Mouse (Mus musculus): Measurements from ENCODE around the gene C3. TPM values are rescaled to one million over a fixed set of nuclear protein-coding genes. Genes with fewer than 3 reads are reported as not detected.

Gene C3
- polyA plus RNA-seq, 1 experiment from 2014 or later = 8.2 TPM

DNA sequence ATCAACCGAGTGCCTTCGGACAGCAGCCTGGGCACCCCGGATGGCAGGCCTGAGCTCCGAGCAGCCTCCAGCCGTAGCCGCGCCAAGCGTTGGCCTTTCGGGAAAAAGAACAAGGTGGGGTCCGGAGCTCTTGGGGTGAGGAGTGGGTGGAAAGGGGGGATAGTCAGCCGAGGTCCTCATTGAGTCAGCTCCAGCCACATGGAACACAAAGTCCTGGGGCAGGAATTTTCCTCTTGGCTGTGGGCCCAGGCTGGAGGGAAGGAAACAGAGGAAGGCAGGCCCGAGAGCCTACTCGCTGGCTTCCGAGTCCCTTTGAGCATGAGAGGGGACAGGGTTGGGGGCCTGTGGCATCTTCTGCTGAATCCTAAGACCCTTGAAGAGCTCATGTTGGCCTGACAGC is 27.4 kb upstream of the C3 start:
- 88% methylated on average over 14 of the region's 14 CpGs for WGBS
- Histone ChIP-seq H3K36me3 (ENCODE audit: control insufficient read depth, insufficient read depth, low read length) (peaks cover 14% of the 10 kb centered on the region), H3K9ac (ENCODE audit: low read depth, low read length) (no peak overlapping the region), H3K4me3 (ENCODE audit: low read length) (no peak overlapping the region), H3K27me3 (replicated peaks; ENCODE audit: control insufficient read depth, insufficient read depth, low read length) (no peaks in the 10 kb centered on the region), H3K27ac (ENCODE audit: low read length) (no peak overlapping the region), H3K9me3 (ENCODE audit: control insufficient read depth, low read length) (no peaks in the 10 kb centered on the region), H3K4me2 (ENCODE audit: low read depth, low read length) (no peak overlapping the region), H3K4me1 (ENCODE audit: control insufficient read depth, insufficient read depth, low read length) (peaks cover 6% of the 10 kb centered on the region; the same call in 1 of the 2 replicates)
- no peak for ATAC-seq

- H3K4me3 ChIP-seq (ENCODE audit: low read length) = no peak overlapping the region
- H3K4me2 ChIP-seq (ENCODE audit: low read depth, low read length) = no peak overlapping the region
- H3K27ac ChIP-seq (ENCODE audit: low read length) = no peak overlapping the region
- 58% methylated on average over 6 of the region's 6 CpGs for whole genome bisulfite sequencing
- ATAC-seq = no peak
- no peak overlapping the region for H3K9ac ChIP-seq (ENCODE audit: low read depth, low read length)
- H3K36me3 ChIP-seq (ENCODE audit: control insufficient read depth, insufficient read depth, low read length) = peaks cover 14% of the 10 kb centered on the region
- peaks cover 14% of the 10 kb centered on the region for H3K4me1 ChIP-seq (ENCODE audit: control insufficient read depth, insufficient read depth, low read length)
- no peaks in the 10 kb centered on the region for H3K27me3 ChIP-seq (replicated peaks; ENCODE audit: control insufficient read depth, insufficient read depth, low read length)
- H3K9me3 ChIP-seq (ENCODE audit: control insufficient read depth, low read length) = no peaks in the 10 kb centered on the region
Measured at GRCm38 (mm10) chr17:57253306-57253705, 25.4 kb upstream of the C3 start.

GRCm38 (mm10) chr17:57251431-57251830 is 23.5 kb upstream of the C3 start:
- WGBS = 95% methylated on average over 3 of the region's 3 CpGs

DNA sequence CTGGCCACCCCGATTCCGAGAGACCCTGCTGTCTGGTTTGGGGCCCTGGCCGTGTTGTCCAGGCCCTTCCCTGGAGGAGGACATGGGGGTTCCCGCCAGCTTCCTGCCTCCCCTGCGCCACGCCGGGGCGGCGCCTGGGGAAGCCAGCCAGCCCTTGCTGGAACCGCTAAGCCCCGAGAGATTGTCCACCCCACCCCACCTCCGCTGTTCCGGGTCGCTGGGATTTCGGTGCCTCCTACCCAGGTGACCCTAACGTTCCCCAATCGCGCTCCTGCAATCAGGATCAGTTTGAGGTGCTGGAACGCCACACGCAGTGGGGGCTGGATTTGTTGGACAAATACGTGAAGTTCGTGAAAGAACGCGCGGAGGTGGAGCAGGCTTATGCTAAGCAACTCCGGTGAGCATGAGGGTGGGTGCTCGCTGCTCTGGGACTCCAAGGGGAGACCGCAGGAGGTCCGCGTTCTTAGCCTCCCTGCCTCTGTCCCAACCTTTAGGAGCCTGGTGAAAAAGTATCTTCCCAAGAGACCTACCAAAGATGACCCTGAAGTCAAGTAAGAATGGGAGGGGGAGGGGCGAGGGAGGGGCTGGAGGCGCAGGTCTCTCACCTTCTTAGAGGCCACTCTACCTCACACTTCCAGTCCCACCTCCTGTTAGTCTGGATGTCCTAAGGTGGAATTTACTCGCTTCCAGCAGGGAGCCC is 22.7 kb upstream of the C3 start:
- Histone ChIP-seq H3K27me3 (replicated peaks; ENCODE audit: control insufficient read depth, insufficient read depth, low read length) (no peaks in the 10 kb centered on the region), H3K9me3 (ENCODE audit: control insufficient read depth, low read length) (no peaks in the 10 kb centered on the region), H3K4me1 (ENCODE audit: control insufficient read depth, insufficient read depth, low read length) (peaks cover 21% of the 10 kb centered on the region), H3K4me3 (ENCODE audit: low read length) (peak overlapping the region; percentile 88), H3K36me3 (ENCODE audit: control insufficient read depth, insufficient read depth, low read length) (peaks cover 12% of the 10 kb centered on the region), H3K27ac (ENCODE audit: low read length) (peak overlapping the region; percentile 40), H3K4me2 (ENCODE audit: low read depth, low read length) (peak overlapping the region; percentile 94), H3K9ac (ENCODE audit: low read depth, low read length) (peak overlapping the region; percentile 81)
- WGBS = 4% methylated on average over 33 of the region's 33 CpGs
- ATAC-seq = no peak

More at GRCm38 (mm10) chr17:57251431-57251830, 23.5 kb upstream of the C3 start:
- Histone ChIP-seq H3K36me3 (ENCODE audit: control insufficient read depth, insufficient read depth, low read length) (peaks cover 12% of the 10 kb centered on the region), H3K4me3 (ENCODE audit: low read length) (no peak overlapping the region), H3K4me2 (ENCODE audit: low read depth, low read length) (no peak overlapping the region), H3K4me1 (ENCODE audit: control insufficient read depth, insufficient read depth, low read length) (peaks cover 16% of the 10 kb centered on the region), H3K27ac (ENCODE audit: low read length) (no peak overlapping the region), H3K9ac (ENCODE audit: low read depth, low read length) (no peak overlapping the region), H3K9me3 (ENCODE audit: control insufficient read depth, low read length) (no peaks in the 10 kb centered on the region), H3K27me3 (replicated peaks; ENCODE audit: control insufficient read depth, insufficient read depth, low read length) (no peaks in the 10 kb centered on the region)
- ATAC-seq = no peak

DNA sequence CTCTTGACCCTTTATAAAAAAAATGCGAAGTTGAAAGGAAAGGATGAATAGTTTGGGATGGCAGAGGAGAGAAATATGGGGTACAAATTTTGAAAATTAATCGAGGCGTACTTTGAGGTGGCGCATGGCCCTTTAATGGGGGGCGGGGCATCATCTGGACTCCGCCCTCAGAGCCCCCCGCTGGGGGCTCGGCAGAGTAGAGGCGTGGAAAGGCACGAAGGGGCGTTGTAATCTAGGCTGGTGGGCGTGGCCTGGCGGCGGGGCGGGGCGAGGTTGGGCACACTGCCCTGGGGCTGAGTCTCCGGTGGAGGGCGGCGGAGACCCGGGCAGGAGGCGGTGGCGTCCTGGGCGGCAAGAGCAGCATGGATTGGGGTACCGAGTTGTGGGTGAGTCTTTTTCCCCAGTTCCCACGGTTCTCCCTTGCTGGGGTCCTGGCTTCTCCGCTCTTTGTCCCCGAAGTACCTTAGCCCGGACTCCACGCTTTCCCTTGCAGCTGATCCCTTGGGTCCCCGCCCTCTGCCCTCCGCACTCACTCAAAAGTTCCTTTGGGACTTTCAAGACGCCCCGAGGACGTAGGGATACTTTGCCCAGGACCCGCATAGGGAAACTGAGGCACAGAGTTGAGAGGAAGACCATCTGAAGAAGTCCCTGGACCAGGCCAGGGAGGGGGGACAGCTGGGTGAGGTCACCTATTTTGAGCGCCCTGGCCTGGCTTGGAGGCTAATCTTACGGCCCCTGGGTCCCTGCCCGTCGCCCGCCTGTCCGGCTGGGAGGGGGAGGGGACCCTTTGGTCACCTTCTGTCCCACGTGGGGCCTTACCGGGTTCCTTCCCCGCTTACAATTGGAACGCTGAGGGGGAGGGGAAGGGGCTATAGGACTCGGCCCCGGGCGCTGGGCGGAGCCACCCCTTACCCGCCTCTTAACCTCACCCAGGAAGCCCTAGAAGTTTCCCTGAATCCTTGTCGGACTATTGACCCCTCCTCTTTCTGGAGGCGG is 21.5 kb upstream of the C3 start, which contains the start of gene Trip10:
Gene Trip10, plus strand, starts transcription at position 270 of the 996 bp plus-strand sequence.
- peak within 1 kb of the TSS; percentile 90 for H3K27ac ChIP-seq (ENCODE audit: low read length)
- WGBS = under 1% methylated on average over 50 of the region's 52 CpGs
- H3K9me3 ChIP-seq (ENCODE audit: control insufficient read depth, low read length) = no peaks in the 10 kb centered on the region
- H3K36me3 ChIP-seq (ENCODE audit: control insufficient read depth, insufficient read depth, low read length) = peaks cover 6% of the 10 kb centered on the region
- peak; percentile 40 for ATAC-seq
- peaks cover 21% of the 10 kb centered on the region for H3K4me1 ChIP-seq (ENCODE audit: control insufficient read depth, insufficient read depth, low read length)
- H3K9ac ChIP-seq (ENCODE audit: low read depth, low read length) = peak within 1 kb of the TSS; percentile 81
- H3K4me2 ChIP-seq (ENCODE audit: low read depth, low read length) = peak within 1 kb of the TSS; percentile 94
- H3K27me3 ChIP-seq (replicated peaks; ENCODE audit: control insufficient read depth, insufficient read depth, low read length) = no peaks in the 10 kb centered on the region
- H3K4me3 ChIP-seq (ENCODE audit: low read length) = peak within 1 kb of the TSS; percentile 88

- Histone ChIP-seq H3K27me3 (replicated peaks; ENCODE audit: control insufficient read depth, insufficient read depth, low read length) (no peaks in the 10 kb centered on the region), H3K9ac (ENCODE audit: low read depth, low read length) (peak overlapping the region; percentile 71), H3K4me2 (ENCODE audit: low read depth, low read length) (peak overlapping the region; percentile 94), H3K36me3 (ENCODE audit: control insufficient read depth, insufficient read depth, low read length) (peaks cover 6% of the 10 kb centered on the region), H3K4me1 (ENCODE audit: control insufficient read depth, insufficient read depth, low read length) (peaks cover 21% of the 10 kb centered on the region), H3K27ac (ENCODE audit: low read length) (peak overlapping the region; percentile 90), H3K4me3 (ENCODE audit: low read length) (peak overlapping the region; percentile 88), H3K9me3 (ENCODE audit: control insufficient read depth, low read length) (no peaks in the 10 kb centered on the region)
- WGBS = 6% methylated on average over 13 of the region's 13 CpGs
- no peak for ATAC-seq
Measured at GRCm38 (mm10) chr17:57248771-57249170, 20.8 kb upstream of the C3 start.

- Histone ChIP-seq H3K4me1 (ENCODE audit: control insufficient read depth, insufficient read depth, low read length) (peaks cover 21% of the 10 kb centered on the region), H3K36me3 (ENCODE audit: control insufficient read depth, insufficient read depth, low read length) (peaks cover 4% of the 10 kb centered on the region), H3K4me2 (ENCODE audit: low read depth, low read length) (peak within 1 kb of the TSS; percentile 94), H3K27ac (ENCODE audit: low read length) (peak within 1 kb of the TSS; percentile 92), H3K9me3 (ENCODE audit: control insufficient read depth, low read length) (no peaks in the 10 kb centered on the region), H3K4me3 (ENCODE audit: low read length) (peak within 1 kb of the TSS; percentile 88), H3K27me3 (replicated peaks; ENCODE audit: control insufficient read depth, insufficient read depth, low read length) (no peaks in the 10 kb centered on the region), H3K9ac (ENCODE audit: low read depth, low read length) (peak within 1 kb of the TSS; percentile 95)
- peak; percentile 65 for ATAC-seq
- WGBS = 1% methylated on average over 12 of the region's 12 CpGs
Measured at GRCm38 (mm10) chr17:57248201-57248699, 20.3 kb upstream of the C3 start, which contains the start of gene Gpr108. Gpr108 (minus strand) TSS chr17:57248446.

DNA sequence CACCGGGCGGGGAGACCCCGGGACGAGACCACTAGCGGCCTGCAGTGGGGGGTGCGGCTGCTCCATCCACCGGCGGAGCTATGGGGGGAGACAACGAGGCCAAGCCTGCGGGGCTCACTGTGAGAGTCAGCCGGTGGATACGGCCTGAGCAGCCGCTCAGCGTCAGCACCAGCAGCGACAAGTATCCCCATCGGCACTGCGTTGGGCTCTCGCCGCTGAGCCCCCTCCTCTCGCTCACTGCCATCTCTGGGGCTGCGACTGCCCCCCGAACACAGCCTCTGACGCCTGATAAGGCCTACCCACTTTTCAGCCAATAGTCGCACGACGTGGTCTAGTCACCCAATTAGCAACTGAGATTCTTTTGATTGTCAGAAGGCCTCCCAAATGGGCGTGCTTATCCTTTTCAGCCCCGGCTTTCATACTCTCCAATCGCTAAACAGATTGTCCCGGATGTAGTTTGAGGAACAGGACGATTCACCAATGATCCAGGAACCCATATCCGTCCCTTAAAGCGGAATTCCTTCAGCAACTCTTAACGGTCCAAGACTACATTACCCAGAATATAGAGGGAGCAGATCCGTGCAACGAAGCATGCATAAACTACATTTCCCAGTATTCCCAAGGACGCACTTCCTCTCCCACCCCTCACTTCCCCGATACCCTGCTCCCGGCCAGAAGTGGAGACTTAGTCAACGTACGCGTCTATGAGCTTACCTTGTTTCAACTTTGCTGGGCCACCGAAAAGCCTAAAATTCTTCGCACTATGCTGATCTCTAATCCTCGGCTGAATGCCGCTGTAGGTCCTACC is 19.7 kb upstream of the C3 start:
- Histone ChIP-seq H3K4me3 (ENCODE audit: low read length) (peak overlapping the region; percentile 88), H3K4me1 (ENCODE audit: control insufficient read depth, insufficient read depth, low read length) (peaks cover 21% of the 10 kb centered on the region), H3K9ac (ENCODE audit: low read depth, low read length) (peak overlapping the region; percentile 95), H3K9me3 (ENCODE audit: control insufficient read depth, low read length) (no peaks in the 10 kb centered on the region), H3K36me3 (ENCODE audit: control insufficient read depth, insufficient read depth, low read length) (peaks cover 9% of the 10 kb centered on the region), H3K27me3 (replicated peaks; ENCODE audit: control insufficient read depth, insufficient read depth, low read length) (no peaks in the 10 kb centered on the region), H3K4me2 (ENCODE audit: low read depth, low read length) (peak overlapping the region; percentile 94), H3K27ac (ENCODE audit: low read length) (peak overlapping the region; percentile 92)
- under 1% methylated on average over 46 of the region's 46 CpGs for WGBS
- ATAC-seq = peak; percentile 89

All from intestine, embryonic 16.5 days (tissue).